Mouse (Mus musculus): ENCODE results near the gene Mfn1. TPM values are rescaled to one million over a fixed set of nuclear protein-coding genes. Genes with fewer than 3 reads are reported as not detected.

Mfn1 gene
- 100 to 1,000 TPM; 107 to 109 TPM for total RNA-seq (2021)

- peak; percentile 93 to 95 for DNase-seq (ENCODE audit: extremely low spot score in 1 of 2, low spot score in 2 of 2)
- intact Hi-C loops (cut with DNase I), result no loop called here
Observed at GRCm38 (mm10) chr3:32529303-32529898, at the start of gene Mfn1. Mfn1 (plus strand) TSS chr3:32529465.

DNA sequence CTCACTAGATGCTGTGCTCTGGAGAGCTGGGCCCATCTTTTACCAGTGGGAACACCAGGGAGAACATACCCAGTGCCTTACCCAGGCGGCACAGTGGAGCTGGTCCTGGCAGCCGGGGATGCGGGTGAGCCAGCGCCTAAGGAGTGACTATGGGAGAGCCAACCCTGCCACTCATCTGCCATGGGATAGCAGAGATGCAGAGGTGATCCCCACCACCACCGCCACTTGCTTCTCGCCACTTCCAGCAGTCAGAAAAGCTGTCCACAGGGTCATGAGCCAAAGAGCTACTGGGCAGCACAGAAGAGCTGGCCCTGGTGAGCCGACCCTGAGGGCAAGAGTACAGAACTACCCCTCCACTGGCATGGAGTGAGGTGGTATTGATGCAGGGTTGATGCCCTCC is 49.3 kb upstream of the Mfn1 start:
- intact Hi-C loops (cut with DNase I), result no loop called here
- no peak for DNase-seq (ENCODE audit: extremely low spot score in 1 of 2, low spot score in 2 of 2)

DNA sequence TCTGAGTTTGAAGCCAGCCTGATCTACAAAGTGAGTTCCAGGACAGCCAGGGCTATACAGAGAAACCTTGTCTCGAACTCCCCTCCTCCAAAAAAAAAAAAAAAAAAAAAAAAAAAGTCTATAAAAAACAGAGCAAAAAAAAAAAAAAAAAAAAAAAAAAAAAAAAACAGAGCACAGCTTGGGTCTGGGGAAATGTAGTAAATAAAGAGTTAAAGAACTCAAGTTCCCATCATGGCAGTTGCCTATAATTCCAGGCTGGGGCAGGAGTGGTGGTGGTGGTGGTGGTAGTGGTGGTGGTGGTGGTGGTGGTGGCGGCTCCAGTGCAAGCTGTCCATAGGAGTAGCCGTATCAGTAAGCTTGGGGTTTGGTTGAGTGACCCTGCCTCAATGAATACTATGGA is 46.2 kb upstream of the Mfn1 start:
- peak in 1 of 2 experiments; percentile 1 for DNase-seq (ENCODE audit: extremely low spot score in 1 of 2, low spot score in 2 of 2)
- intact Hi-C loops (cut with DNase I), result no loop called here

GRCm38 (mm10) chr3:32486543-32486942 is 42.7 kb upstream of the Mfn1 start:
- intact Hi-C loops (cut with DNase I), result no loop called here

GRCm38 (mm10) chr3:32488172-32488571 is 41.1 kb upstream of the Mfn1 start:
- peak in 1 of 2 experiments; percentile 10 for DNase-seq (ENCODE audit: extremely low spot score in 1 of 2, low spot score in 2 of 2)

More at GRCm38 (mm10) chr3:32486543-32486942, 42.7 kb upstream of the Mfn1 start:
- DNase-seq (ENCODE audit: extremely low spot score in 1 of 2, low spot score in 2 of 2), result peak in 1 of 2 experiments; percentile 8

DNA sequence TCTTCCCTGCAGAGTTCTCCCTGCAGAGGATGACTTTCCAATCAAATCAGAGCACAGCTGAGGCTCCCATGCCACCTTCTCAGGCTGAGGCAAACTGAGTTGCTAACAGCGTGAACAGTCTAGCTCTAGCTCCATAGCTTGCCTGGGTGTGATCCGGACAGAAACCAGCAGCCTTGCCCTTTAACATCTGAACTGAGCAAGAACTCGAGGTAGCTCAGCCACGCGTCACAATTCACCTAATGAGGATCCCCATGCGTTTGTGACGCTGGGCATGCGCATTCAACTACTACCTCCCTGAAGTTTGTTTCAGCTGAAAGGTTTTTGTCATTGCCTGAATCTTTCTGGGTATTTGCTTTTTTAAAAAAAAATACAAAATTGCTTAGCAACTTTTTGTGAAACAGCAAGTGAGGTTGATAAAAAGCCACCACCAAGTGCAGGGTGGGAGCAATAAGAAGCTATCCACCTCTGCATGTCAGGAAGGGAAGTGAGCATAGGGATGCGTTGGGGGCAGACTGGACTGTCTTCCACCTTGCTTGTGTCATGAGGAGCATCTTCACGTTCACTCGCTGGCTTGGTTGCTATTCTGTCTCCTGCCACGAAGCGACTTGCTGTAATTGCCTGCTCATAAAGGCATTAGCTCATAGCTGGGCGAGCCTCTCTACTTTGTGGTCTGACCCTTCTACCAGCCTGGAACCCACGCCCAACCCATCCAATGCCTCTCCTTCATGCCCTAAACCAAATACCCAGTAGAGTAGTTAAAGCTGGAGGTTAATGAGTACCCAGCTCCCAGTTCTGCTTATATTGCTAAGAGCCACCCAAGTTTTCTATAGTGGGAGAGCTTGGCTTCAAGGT is 39.0 kb upstream of the Mfn1 start:
- intact Hi-C loops (cut with DNase I), result no loop called here

More at GRCm38 (mm10) chr3:32488172-32488571, 41.1 kb upstream of the Mfn1 start:
- intact Hi-C loops (cut with DNase I), result no loop called here

GRCm38 (mm10) chr3:32490928-32491315 is 38.3 kb upstream of the Mfn1 start:
- no peak for DNase-seq (ENCODE audit: extremely low spot score in 1 of 2, low spot score in 2 of 2)
- intact Hi-C loops (cut with DNase I), result no loop called here

More for the DNA sequence above, 39.0 kb upstream of the Mfn1 start:
- peak in 1 of 2 experiments; percentile 6 for DNase-seq (ENCODE audit: extremely low spot score in 1 of 2, low spot score in 2 of 2)

DNA sequence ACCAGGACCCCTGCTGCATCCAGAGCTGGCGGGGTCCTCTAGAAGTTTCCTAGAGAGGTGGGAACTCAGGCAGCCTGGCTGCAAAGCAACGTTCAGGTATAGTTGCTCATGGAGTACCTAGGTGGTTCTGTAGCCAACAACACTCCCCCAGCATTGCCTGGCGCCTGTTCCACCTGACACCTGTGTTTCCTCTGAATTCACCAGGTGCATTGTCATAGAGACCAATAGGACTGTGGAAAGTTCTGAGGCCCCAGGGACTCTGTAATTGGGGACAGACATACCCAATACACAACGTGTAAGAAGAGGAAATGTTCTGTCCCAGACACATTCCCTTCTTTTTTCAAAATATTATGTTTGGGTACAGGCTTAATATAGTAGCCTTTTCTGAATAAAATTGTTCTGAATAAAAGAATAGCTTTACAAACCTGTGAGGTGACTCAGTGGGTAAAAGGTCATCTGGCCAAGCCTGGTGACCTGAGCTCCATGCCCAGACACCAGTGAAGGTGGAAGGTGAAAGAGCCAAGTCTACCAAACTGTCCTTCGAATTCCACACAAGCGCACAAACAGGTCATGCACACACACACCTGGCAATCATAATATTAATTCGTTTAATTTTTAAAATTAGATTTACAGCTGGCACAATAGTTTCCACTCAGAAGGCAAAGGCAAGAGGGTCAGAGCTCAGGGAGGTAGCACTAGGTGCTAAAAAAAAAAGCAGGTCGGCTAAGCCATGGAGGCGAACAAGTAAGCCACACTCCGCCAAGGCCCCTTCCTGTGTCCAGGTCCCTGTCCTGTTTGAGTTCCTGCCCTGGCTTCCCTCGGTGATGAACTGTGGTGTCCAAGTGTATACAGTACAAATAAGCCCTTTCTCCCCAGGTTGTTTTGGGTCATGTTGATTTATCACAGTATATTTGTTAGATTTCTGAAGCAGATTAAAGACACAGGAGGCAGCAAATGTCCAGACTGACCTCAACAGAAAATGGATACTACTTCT is 36.9 kb upstream of the Mfn1 start, which contains the start of gene Kcnmb3:
Gene Kcnmb3, minus strand, starts transcription at position 135 of the 994 bp plus-strand sequence.
- peak in 1 of 2 experiments; percentile 11 for DNase-seq (ENCODE audit: extremely low spot score in 1 of 2, low spot score in 2 of 2)
- intact Hi-C loops (cut with DNase I), result no loop called here

- intact Hi-C loops (cut with DNase I), result no loop called here
- DNase-seq (ENCODE audit: extremely low spot score in 1 of 2, low spot score in 2 of 2), result peak in 1 of 2 experiments; percentile 20
Observed at GRCm38 (mm10) chr3:32494387-32495087, 34.7 kb upstream of the Mfn1 start.

DNA sequence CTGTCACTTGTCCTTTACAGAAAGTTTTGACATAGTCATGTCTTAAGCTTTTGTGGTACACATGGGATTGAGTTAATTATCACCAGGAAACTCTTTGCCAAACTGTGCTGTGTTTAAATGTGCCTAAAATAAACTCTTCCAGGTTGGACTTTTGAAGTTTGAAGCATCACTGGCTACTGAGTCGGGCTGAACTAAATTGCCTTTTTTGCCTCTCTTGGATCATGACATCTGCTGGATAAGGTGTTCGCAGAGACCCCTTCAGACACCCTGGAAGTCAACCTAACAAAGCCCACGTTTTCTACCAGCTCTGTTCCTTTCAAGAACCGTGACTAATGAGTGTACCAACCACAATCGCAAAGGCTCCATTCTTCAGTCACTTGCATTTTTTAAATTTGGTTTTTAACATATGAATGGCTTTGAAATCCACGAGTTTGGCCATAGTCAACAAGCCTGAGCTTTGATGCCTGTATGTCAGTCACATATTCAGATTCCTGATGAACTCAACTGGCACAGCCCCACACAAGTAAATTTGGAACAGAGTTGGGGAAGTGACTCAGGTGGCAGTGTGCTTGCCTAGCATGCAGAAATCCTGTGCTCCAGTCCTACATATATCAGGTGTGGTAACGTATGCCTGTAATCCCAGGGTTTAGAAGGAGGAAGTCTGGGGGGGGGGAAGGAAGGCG is 34.0 kb upstream of the Mfn1 start:
- DNase-seq (ENCODE audit: extremely low spot score in 1 of 2, low spot score in 2 of 2), result peak in 1 of 2 experiments; percentile 4
- intact Hi-C loops (cut with DNase I), result no loop called here

GRCm38 (mm10) chr3:32495856-32496710 is 33.2 kb upstream of the Mfn1 start:
- intact Hi-C loops (cut with DNase I), result no loop called here
- peak in 1 of 2 experiments; percentile 18 for DNase-seq (ENCODE audit: extremely low spot score in 1 of 2, low spot score in 2 of 2)

- intact Hi-C loops (cut with DNase I), result no loop called here
- DNase-seq (ENCODE audit: extremely low spot score in 1 of 2, low spot score in 2 of 2), result peak in 1 of 2 experiments; percentile 1
Observed at GRCm38 (mm10) chr3:32496711-32497070, 32.6 kb upstream of the Mfn1 start.

DNA sequence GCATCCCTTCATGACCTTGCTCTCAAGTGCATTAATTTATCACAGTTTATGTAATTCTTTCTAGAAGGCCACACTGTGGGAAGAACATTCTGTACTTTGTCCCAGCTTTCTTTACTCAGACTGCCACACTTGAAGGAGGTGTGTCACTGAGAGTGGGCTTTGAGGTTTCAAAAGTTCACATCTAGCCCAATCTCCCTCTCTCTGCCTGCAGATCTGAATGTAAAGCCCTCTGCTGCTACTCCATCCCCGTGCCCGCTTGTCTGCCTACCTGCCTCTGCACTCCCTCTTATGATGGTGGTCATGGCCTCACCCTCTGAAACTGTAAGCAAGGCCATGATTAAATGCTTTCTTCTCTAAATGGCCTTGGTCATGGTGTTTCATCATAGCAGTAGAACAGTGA is 28.9 kb upstream of the Mfn1 start:
- no peak for DNase-seq (ENCODE audit: extremely low spot score in 1 of 2, low spot score in 2 of 2)
- intact Hi-C loops (cut with DNase I), result no loop called here

DNA sequence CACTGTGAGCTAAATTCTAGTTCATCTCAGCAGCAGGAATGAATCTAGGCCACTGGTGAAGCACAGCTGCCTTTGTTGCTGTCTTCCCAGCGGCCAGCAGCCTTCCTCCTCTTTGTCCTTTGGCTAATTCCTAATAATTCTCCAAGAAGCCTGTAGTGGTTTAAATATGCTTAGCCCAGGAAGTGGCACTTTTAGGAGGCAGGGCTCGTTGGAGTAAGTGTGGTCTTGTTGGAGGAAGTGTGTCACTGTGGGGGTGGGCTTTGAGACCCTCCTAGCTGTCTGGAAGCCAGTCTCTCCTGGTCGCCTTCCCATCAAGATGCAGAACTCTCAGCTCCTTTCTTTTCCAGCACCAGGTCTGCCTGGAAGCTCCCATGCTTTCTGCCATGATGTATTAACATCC is 23.4 kb upstream of the Mfn1 start:
- intact Hi-C loops (cut with DNase I), result loop anchor here (5.0 kb wide), 1 partner anchor 714 kb away; no protein-coding TSS in a partner anchor
- DNase-seq (ENCODE audit: extremely low spot score in 1 of 2, low spot score in 2 of 2), result no peak

- DNase-seq (ENCODE audit: extremely low spot score in 1 of 2, low spot score in 2 of 2), result no peak
- intact Hi-C loops (cut with DNase I), result loop anchor here (5.0 kb wide), 1 partner anchor 714 kb away; no protein-coding TSS in a partner anchor
Observed at GRCm38 (mm10) chr3:32506366-32507225, 22.7 kb upstream of the Mfn1 start.
